Mouse (Mus musculus) hematopoietic stem cell, adult 5-6 weeks (primary cell): Measurements from ENCODE around the gene Gm4756. TPM values are rescaled to one million over a fixed set of nuclear protein-coding genes. Genes with fewer than 3 reads are reported as not detected.
A peak's percentile ranks its signal among the peaks of the same experiment; 100 is the strongest.
"Not testable (repeated sequence)": the region's sequence is repeated elsewhere in the genome, so short reads cannot be mapped to it uniquely, and the experiment has no call there.

Experiments used
- ATAC-seq, 2 experiments: fragments of 125-278 bp in 1 of 2; replicated peaks in 1 of 2; 2 replicates each; pipeline ENCODE4 v1.8.0; 2016 to 2017; ENCODE audit warnings: inconsistent platforms in 2 of 2, mild to moderate bottlenecking in 2 of 2, moderate number of reproducible peaks in 2 of 2, low read depth in 1 of 2, moderate TSS enrichment in 1 of 2; ENCODE audit not compliant: low FRiP score in 2 of 2, poor library complexity in 2 of 2, severe bottlenecking in 2 of 2, insufficient read depth in 1 of 2, low TSS enrichment in 1 of 2
- total RNA-seq: library from RNA; stranded (forward); fragments of 172-1452, 232-1000 nt; gene quantifications from 2 replicates; pipeline ENCODE4 v1.2.3, GENCODE M21; 2017

Gm4756 gene
- total RNA-seq, result not detected in 2 replicates

GRCm38 (mm10) chr12:72649611-72650330 is at the start of gene Gm4756:
Gm4756 (minus strand) TSS chr12:72649661.
- ATAC-seq, result no peak

- no peak for ATAC-seq
Observed at GRCm38 (mm10) chr12:72694901-72695463, 45.5 kb upstream of the Gm4756 start.

- ATAC-seq, result no peak
Observed at GRCm38 (mm10) chr12:72694438-72694837, 45.0 kb upstream of the Gm4756 start.

- peak; percentile 71 to 83; a peak in 3 of 4 replicates for ATAC-seq
Observed at GRCm38 (mm10) chr12:72693895-72694294, 44.4 kb upstream of the Gm4756 start.

- ATAC-seq, result not testable (repeated sequence)
Observed at GRCm38 (mm10) chr12:72688281-72688680, 38.8 kb upstream of the Gm4756 start.

- not testable (repeated sequence) for ATAC-seq
Observed at GRCm38 (mm10) chr12:72687741-72688140, 38.3 kb upstream of the Gm4756 start.

- ATAC-seq, result not testable (repeated sequence)
Observed at GRCm38 (mm10) chr12:72686566-72686965, 37.1 kb upstream of the Gm4756 start.

- ATAC-seq, result no peak
Observed at GRCm38 (mm10) chr12:72683612-72684011, 34.2 kb upstream of the Gm4756 start.

- no peak for ATAC-seq
Observed at GRCm38 (mm10) chr12:72682511-72683282, 33.2 kb upstream of the Gm4756 start.

GRCm38 (mm10) chr12:72681919-72682318 is 32.5 kb upstream of the Gm4756 start:
- ATAC-seq, result no peak

GRCm38 (mm10) chr12:72679635-72680034 is 30.2 kb upstream of the Gm4756 start:
- no peak for ATAC-seq

GRCm38 (mm10) chr12:72674820-72675219 is 25.4 kb upstream of the Gm4756 start:
- ATAC-seq, result peak; percentile 41 to 78

- ATAC-seq, result peak; percentile 92 to 95
Observed at GRCm38 (mm10) chr12:72674079-72674797, 24.8 kb upstream of the Gm4756 start.

- ATAC-seq, result no peak
Observed at GRCm38 (mm10) chr12:72671516-72672135, 22.2 kb upstream of the Gm4756 start.

- ATAC-seq, result 0 out of 4 replicates have a peak, but pooled peaks of 1 of the 2 experiments have one; percentile 14
Observed at GRCm38 (mm10) chr12:72670921-72671320, 21.5 kb upstream of the Gm4756 start.

- ATAC-seq, result peak; percentile 29 to 68; a peak in 2 of 4 replicates
Observed at GRCm38 (mm10) chr12:72667868-72668469, 18.5 kb upstream of the Gm4756 start.

- ATAC-seq, result no peak
Observed at GRCm38 (mm10) chr12:72666015-72666414, 16.6 kb upstream of the Gm4756 start.
